Mouse (Mus musculus): Measurements from ENCODE around the gene Nmur1. TPM values are rescaled to one million over a fixed set of nuclear protein-coding genes. Genes with fewer than 3 reads are reported as not detected.

Gene Nmur1
- total and polyA plus RNA-seq, 3 experiments: not detected

DNA sequence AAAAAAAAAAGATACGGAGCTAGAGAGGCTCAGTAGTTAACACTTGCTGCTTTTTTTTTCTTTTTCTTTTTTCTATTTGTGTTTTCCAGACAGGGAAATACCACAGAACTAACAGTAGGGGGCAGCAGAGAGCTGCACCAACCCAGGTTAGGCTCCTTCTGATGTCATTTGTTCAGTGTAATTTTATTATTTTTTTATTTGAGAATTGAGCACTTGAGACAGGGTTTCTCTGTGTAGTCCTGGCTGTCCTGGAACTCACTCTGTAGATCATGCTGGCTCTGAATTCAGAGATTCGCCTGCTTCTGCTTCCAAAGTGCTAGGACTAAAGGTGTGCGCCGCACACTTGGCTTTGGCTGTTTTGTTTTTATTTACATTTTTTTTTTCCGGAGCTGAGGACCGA, 9.7 kb downstream of the Nmur1 start:
- H3K4me1 ChIP-seq (ENCODE audit: control insufficient read depth in 1 of 2, insufficient read depth in 2 of 2, low read length in 2 of 2): peaks cover 5 to 30% of the 10 kb centered on the region in 2 experiments
- H3K27ac ChIP-seq (ENCODE audit: control insufficient read depth, low read depth, low read length): no peak overlapping the region
- DNase-seq (ENCODE audit: low read depth, low spot score): peak; percentile 68
- TF ChIP-seq KAT2A (conservative IDR thresholded peaks at IDR 0.05; ENCODE audit: low read depth, low read length) (no peak), POLR2AphosphoS2 (IDR thresholded peaks at IDR 0.05; ENCODE audit: low read length) (no peak), GABPA (IDR thresholded peaks at IDR 0.05; ENCODE audit: low read depth, low read length) (no peak), POLR2A (IDR thresholded peaks at IDR 0.05; ENCODE audit: control insufficient read depth in 1 of 2, insufficient read depth in 1 of 2, low read depth in 1 of 2, low read length in 2 of 2, poor library complexity in 1 of 2) (no peak), ETS1 (IDR thresholded peaks at IDR 0.05; ENCODE audit: low read depth, low read length) (no peak), TAL1 (IDR thresholded peaks at IDR 0.05; ENCODE audit: low read length) (no peak), BHLHE40 (IDR thresholded peaks at IDR 0.05; ENCODE audit: borderline replicate concordance, low read depth, low read length) (no peak), RCOR1 (IDR thresholded peaks at IDR 0.05; ENCODE audit: low read depth, low read length) (no peak), USF2 (IDR thresholded peaks at IDR 0.05; ENCODE audit: borderline replicate concordance in 1 of 2, insufficient read depth in 1 of 2, low read depth in 1 of 2, low read length in 2 of 2) (no peak), MAX (IDR thresholded peaks at IDR 0.05; ENCODE audit: low read length) (no peak), TBP (IDR thresholded peaks at IDR 0.05; ENCODE audit: low read depth, low read length) (no peak), ZNF384 (IDR thresholded peaks at IDR 0.05; ENCODE audit: low read depth, low read length) (peak; percentile 84), ELF1 (IDR thresholded peaks at IDR 0.05; ENCODE audit: low read depth, low read length) (0 out of 2 replicates have a peak, but pooled peaks have one; percentile 22), NELFE (IDR thresholded peaks at IDR 0.05; ENCODE audit: low read depth, low read length) (no peak), MAZ (IDR thresholded peaks at IDR 0.05; ENCODE audit: low read depth, low read length) (0 out of 2 replicates have a peak, but pooled peaks have one; percentile 16), JUND (IDR thresholded peaks at IDR 0.05; ENCODE audit: low read depth, low read length) (0 out of 2 replicates have a peak, but pooled peaks have one; percentile 15), ZKSCAN1 (IDR thresholded peaks at IDR 0.05; ENCODE audit: low read depth, low read length) (no peak), CTCF (IDR thresholded peaks at IDR 0.05 in 2 of 3, conservative IDR thresholded peaks at IDR 0.05 in 1 of 3; ENCODE audit: control insufficient read depth in 1 of 3, insufficient read depth in 1 of 3, low read depth in 2 of 3, low read length in 3 of 3, poor library complexity in 1 of 3, severe bottlenecking in 1 of 3) (peak; percentile 41 to 77 (median 76)), MYC (IDR thresholded peaks at IDR 0.05; ENCODE audit: low read depth, low read length) (no peak), ZC3H11A (IDR thresholded peaks at IDR 0.05; ENCODE audit: low read depth, low read length) (peak; percentile 42; the same call in 1 of the 2 replicates), EP300 (IDR thresholded peaks at IDR 0.05; ENCODE audit: low read depth in 1 of 2, low read length in 2 of 2) (no peak), SIN3A (IDR thresholded peaks at IDR 0.05; ENCODE audit: low read length) (no peak; the same call in 1 of the 2 replicates), MYB (IDR thresholded peaks at IDR 0.05; ENCODE audit: low read depth, low read length) (no peak), HCFC1 (IDR thresholded peaks at IDR 0.05; ENCODE audit: low read depth, low read length) (no peak), MEF2A (IDR thresholded peaks at IDR 0.05; ENCODE audit: extremely low read depth, insufficient replicate concordance, low read depth, low read length, poor library complexity, severe bottlenecking) (no peak), MAFK (IDR thresholded peaks at IDR 0.05; ENCODE audit: borderline replicate concordance, low read depth, low read length) (no peak), MXI1 (IDR thresholded peaks at IDR 0.05; ENCODE audit: low read depth, low read length) (no peak), TCF12 (IDR thresholded peaks at IDR 0.05; ENCODE audit: low read depth, low read length) (no peak), USF1 (IDR thresholded peaks at IDR 0.05; ENCODE audit: low read depth, low read length) (no peak), E2F4 (IDR thresholded peaks at IDR 0.05; ENCODE audit: borderline replicate concordance, low read depth, low read length) (no peak), SMC3 (IDR thresholded peaks at IDR 0.05; ENCODE audit: low read depth, low read length) (peak; percentile 53), UBTF (IDR thresholded peaks at IDR 0.05; ENCODE audit: borderline replicate concordance, insufficient read depth, low read depth, low read length) (no peak), NRF1 (IDR thresholded peaks at IDR 0.05; ENCODE audit: insufficient read depth, low read depth, low read length, poor library complexity, severe bottlenecking) (no peak), CHD2 (IDR thresholded peaks at IDR 0.05; ENCODE audit: low read length) (no peak), CHD1 (IDR thresholded peaks at IDR 0.05; ENCODE audit: low read depth, low read length) (no peak), POLR2AphosphoS5 (IDR thresholded peaks at IDR 0.05; ENCODE audit: borderline replicate concordance, low read depth, low read length) (no peak), RAD21 (IDR thresholded peaks at IDR 0.05; ENCODE audit: low read depth, low read length) (peak; percentile 63)

More for the DNA sequence above, 9.7 kb downstream of the Nmur1 start:
- Histone ChIP-seq H3K79me2 (ENCODE audit: control insufficient read depth, insufficient read depth, low read length, poor library complexity) (no peaks in the 10 kb centered on the region), H3K9me3 (replicated peaks; ENCODE audit: insufficient read depth, low read length) (no peaks in the 10 kb centered on the region), H3K27me3 (ENCODE audit: control insufficient read depth in 1 of 2, insufficient read depth in 2 of 2, low read length in 2 of 2) (no peaks in the 10 kb centered on the region), H3K4me3 (ENCODE audit: control insufficient read depth in 1 of 2, insufficient read depth in 1 of 2, low read depth in 2 of 2, low read length in 2 of 2) (0 out of 4 replicates have a peak overlapping the region, but pooled peaks of 1 of the 2 experiments have one; percentile 3), H3K36me3 (ENCODE audit: control insufficient read depth in 1 of 2, insufficient read depth in 2 of 2, low read length in 2 of 2) (peaks cover 0 to 9% of the 10 kb centered on the region in 2 experiments; a peak in 2 of 4 replicates), H3K9ac (ENCODE audit: control insufficient read depth, low read depth, low read length, poor library complexity, severe bottlenecking) (0 out of 2 replicates have a peak overlapping the region, but pooled peaks have one; percentile 14)
